Mouse (Mus musculus): Measurements from ENCODE around the gene Gm2244. TPM values are rescaled to one million over a fixed set of nuclear protein-coding genes. Genes with fewer than 3 reads are reported as not detected.
"Not testable (repeated sequence)": the region's sequence is repeated elsewhere in the genome, so short reads cannot be mapped to it uniquely, and the experiment has no call there.

The Gm2244 gene
- not detected in 2 replicates for polyA plus RNA-seq (2012)

DNA sequence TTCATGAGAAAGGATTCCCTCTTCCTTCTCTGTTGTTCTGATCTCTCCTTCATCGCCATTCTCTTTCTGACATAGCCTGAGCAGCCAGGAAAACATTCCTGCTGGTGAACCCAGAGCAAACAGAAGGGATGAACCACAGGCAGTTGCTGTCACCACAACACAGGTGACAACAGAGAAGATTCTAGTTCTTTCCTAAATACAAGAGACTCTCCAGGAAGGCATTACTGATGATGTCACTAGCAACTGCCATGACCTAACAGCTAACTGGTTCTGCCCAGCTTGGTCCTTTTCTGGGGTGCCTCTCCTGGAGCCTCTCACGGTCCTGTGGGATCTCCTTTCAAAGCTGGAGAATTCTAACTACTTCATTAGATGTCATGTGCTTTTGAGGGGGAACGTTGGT, at the start of gene Gm2244:
Gene Gm2244, minus strand, starts transcription at position 101 of the 400 bp plus-strand sequence.
- not testable (repeated sequence) for TF ChIP-seq GATA1 (IDR thresholded peaks at IDR 0.05; ENCODE audit: low read length)

DNA sequence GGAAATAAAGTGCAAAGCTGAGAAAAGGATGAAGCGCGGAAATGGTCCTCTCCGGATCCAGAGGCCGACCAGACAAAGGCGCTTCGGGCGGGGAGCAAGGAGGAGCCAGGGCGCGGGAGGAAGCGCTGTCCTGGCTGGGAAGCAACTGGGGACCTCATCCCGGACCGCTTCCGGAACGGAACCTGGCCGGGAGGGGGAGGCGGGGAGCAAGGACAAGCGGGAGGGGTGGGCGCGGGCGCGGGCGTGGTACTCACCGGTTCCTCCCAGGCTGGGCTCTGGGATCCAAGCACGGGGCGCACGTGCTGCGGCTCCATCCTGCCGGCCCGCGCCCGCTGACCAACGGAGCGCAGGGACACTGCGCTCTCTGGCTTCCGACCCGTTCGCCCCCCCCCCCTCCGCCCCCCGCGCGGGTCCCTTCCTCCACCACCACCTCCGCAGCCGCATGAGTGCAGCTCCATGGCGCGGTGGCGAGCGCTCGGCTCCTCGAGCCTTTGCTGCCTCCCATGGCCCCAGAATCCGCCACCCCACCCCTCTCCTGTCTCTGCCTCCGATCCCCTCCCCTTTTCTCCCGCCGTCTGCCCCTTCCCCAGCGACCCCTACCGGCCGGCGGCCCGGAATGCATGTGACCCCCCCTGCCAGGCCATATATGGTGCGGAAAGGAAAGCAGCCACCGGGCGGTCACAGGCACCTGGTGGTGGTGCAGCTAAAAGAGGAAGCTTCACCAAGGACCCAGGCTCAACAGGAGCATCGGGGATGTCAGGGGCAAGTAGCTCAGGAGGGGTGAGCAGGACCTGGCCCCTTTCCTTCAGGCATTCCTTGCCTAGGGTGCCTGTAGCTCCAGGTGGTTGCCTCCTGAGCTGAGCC, 35.3 kb upstream of the Gm2244 start, which contains the start of gene Gm2237:
Gene Gm2237, minus strand, starts transcription at position 332 of the 864 bp plus-strand sequence.
- TF ChIP-seq GATA1 (IDR thresholded peaks at IDR 0.05; ENCODE audit: low read length): not testable (repeated sequence)

Other genes with a start within 250 kb of the Gm2244 start
- 1.3 and 2.3 TPM in 2 replicates for gene Gm21738, start 131.0 kb downstream of the Gm2244 start, polyA plus RNA-seq (2012)
- gene Gm2237, start 35.2 kb upstream of the Gm2244 start, polyA plus RNA-seq (2012): not detected in 2 replicates
- gene Gm5458, start 52.6 kb upstream of the Gm2244 start, polyA plus RNA-seq (2012): not detected in 2 replicates
- gene Nid2, start 201.3 kb upstream of the Gm2244 start, polyA plus RNA-seq (2012): 0.29 and 0.36 TPM in 2 replicates